In the genomic region with DNA sequence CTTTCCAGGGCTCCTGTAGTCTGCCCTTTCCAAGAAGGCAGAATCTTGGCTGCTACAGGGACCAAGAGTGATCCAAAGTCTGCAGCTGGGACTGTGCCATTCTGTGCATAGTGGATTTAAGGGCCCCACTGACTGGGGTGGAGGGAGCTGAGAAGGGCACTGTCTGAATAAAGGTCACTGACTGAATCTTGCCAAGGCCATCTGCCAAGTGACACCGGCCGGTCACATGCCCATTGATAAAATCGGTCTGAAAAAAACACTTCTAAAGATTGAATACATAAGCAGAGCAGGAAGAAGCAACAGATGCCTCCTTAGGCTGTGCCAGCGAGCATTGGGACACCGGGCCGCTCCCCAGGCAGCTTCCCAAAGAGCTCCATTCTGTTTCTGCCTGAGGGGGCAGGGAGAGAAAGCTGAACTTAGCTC, we compare ENCODE assay signal across 10 mouse cellular contexts. TPM values are rescaled to one million over a fixed set of nuclear protein-coding genes. Genes with fewer than 3 reads are reported as not detected.
A peak's percentile ranks its signal among the peaks of the same experiment; 100 is the strongest.
DNase-seq lines count a peak whose midpoint lies in the region; ATAC-seq lines count a peak whose summit lies in the region.
"Had no signal": no experiment of that assay in that cellular context is flagged by ENCODE, and none has a peak within 500 bp of the region (broad histone marks: within the 10 kb centered on the region; RNA-seq: fewer than 3 reads in every experiment).

No protein-coding gene starts in this region.

- peaks cover 37% of the 10 kb centered on the region for H3K27me3 ChIP-seq in kidney, embryonic 15.5 days
- H3K27me3 ChIP-seq in hindbrain, embryonic 13.5 days, result peaks cover 36% of the 10 kb centered on the region
- peaks cover 9% of the 10 kb centered on the region; the same call in 1 of the 2 replicates for H3K27me3 ChIP-seq in midbrain, embryonic 14.5 days (ENCODE audit: control insufficient read depth, insufficient read depth, low read length)

- no peaks in the 10 kb centered on the region for H3K36me3 ChIP-seq in kidney, embryonic 15.5 days
- no peaks in the 10 kb centered on the region for H3K36me3 ChIP-seq in hindbrain, embryonic 13.5 days
- no peaks in the 10 kb centered on the region for H3K36me3 ChIP-seq in midbrain, embryonic 14.5 days (ENCODE audit: control insufficient read depth, insufficient read depth, low read length)

- H3K4me1 ChIP-seq in kidney, embryonic 15.5 days, result peaks cover 11% of the 10 kb centered on the region
- peaks cover 35% of the 10 kb centered on the region for H3K4me1 ChIP-seq in hindbrain, embryonic 13.5 days (replicated peaks)
- peaks cover 21% of the 10 kb centered on the region for H3K4me1 ChIP-seq in midbrain, embryonic 14.5 days (ENCODE audit: control insufficient read depth, insufficient read depth, low read length)
- H3K4me1 ChIP-seq: megakaryocyte, embryonic 14.5 days had no signal

- H3K9me3 ChIP-seq in kidney, embryonic 15.5 days (replicated peaks), result no peaks in the 10 kb centered on the region
- no peaks in the 10 kb centered on the region for H3K9me3 ChIP-seq in hindbrain, embryonic 13.5 days
- no peaks in the 10 kb centered on the region for H3K9me3 ChIP-seq in midbrain, embryonic 14.5 days (ENCODE audit: control insufficient read depth, low read length)
- H3K9me3 ChIP-seq: megakaryocyte, embryonic 14.5 days had no signal

- no peak for ATAC-seq in kidney, embryonic 15.5 days (replicated peaks; ENCODE audit: low FRiP score)
- peak; percentile 52; the same call in 1 of the 2 replicates for ATAC-seq in hindbrain, embryonic 13.5 days (ENCODE audit: low FRiP score)
- ATAC-seq in midbrain, embryonic 14.5 days (ENCODE audit: low FRiP score, low TSS enrichment), result peak; percentile 50; the same call in 1 of the 2 replicates

- WGBS in kidney, embryonic 15.5 days, result 47% methylated on average over 6 of the region's 6 CpGs
- 18% methylated on average over 6 of the region's 6 CpGs for WGBS in hindbrain, embryonic 13.5 days
- 20% methylated on average over 6 of the region's 6 CpGs for WGBS in midbrain, embryonic 14.5 days

- H3K27ac ChIP-seq in kidney, embryonic 15.5 days, result no peak overlapping the region
- no peak overlapping the region for H3K27ac ChIP-seq in hindbrain, embryonic 13.5 days
- no peak overlapping the region for H3K27ac ChIP-seq in midbrain, embryonic 14.5 days (replicated peaks; ENCODE audit: low read depth, low read length)

- H3K9ac ChIP-seq in kidney, embryonic 15.5 days, result no peak overlapping the region
- H3K9ac ChIP-seq in hindbrain, embryonic 13.5 days, result peak overlapping the region; percentile 67; the same call in 1 of the 2 replicates
- no peak overlapping the region for H3K9ac ChIP-seq in midbrain, embryonic 14.5 days (replicated peaks; ENCODE audit: low read length)

- H3K4me3 ChIP-seq in kidney, embryonic 15.5 days (replicated peaks), result peak overlapping the region; percentile 47; the same call in 1 of the 2 replicates
- H3K4me3 ChIP-seq in hindbrain, embryonic 13.5 days, result 0 out of 2 replicates have a peak overlapping the region, but pooled peaks have one; percentile 39
- no peak overlapping the region for H3K4me3 ChIP-seq in midbrain, embryonic 14.5 days (replicated peaks; ENCODE audit: low read depth, low read length)
- H3K4me3 ChIP-seq: erythroblast, embryonic 14.5 days; megakaryocyte, embryonic 14.5 days had no signal

- H3K4me2 ChIP-seq in kidney, embryonic 15.5 days, result peak overlapping the region; percentile 86; the same call in 1 of the 2 replicates
- H3K4me2 ChIP-seq in hindbrain, embryonic 13.5 days, result peak overlapping the region; percentile 69
- peak overlapping the region; percentile 62 for H3K4me2 ChIP-seq in midbrain, embryonic 14.5 days (ENCODE audit: low read length)

- DNase-seq in kidney, postnatal 10 days, result no peak
- peak; percentile 15 for DNase-seq in cerebellum, adult 9-10 months
- peak; percentile 42 for DNase-seq in midbrain, embryonic 14.5 days
- DNase-seq in thymus, postnatal 14 days, result no peak
- no peak for DNase-seq in adipocyte (ENCODE audit: low spot score)
- no peak for DNase-seq in kidney, adult 18-20 months

RNA-seq across cellular contexts. Expression of a gene that starts 0.8 kb away (rescaled TPM):
- 1.6 and 3.9 TPM in 2 replicates for polyA plus RNA-seq in kidney, embryonic 15.5 days (2015; fragmentation: Nextera tagmentation; extraction: Ambion mirVana)
- 1.6 and 1.9 TPM in 2 replicates for polyA plus RNA-seq in hindbrain, embryonic 13.5 days (2015; fragmentation: Nextera tagmentation; extraction: Ambion mirVana)
- 1.1 and 1.3 TPM in 2 replicates for polyA plus RNA-seq in midbrain, embryonic 14.5 days (2014; fragmentation: Nextera tagmentation; extraction: Ambion mirVana)
- polyA plus RNA-seq: erythroblast, embryonic 14.5 days had no signal

Comparison
In these comparisons a context has a peak if more than half of its experiments do, and no peak if none do; other contexts are left out.
1. DNase-seq: peak in cerebellum, adult 9-10 months (single experiment) and midbrain, embryonic 14.5 days (single experiment); none in kidney, postnatal 10 days (single experiment), thymus, postnatal 14 days (single experiment), adipocyte (single experiment) and kidney, adult 18-20 months (single experiment).
2. Peak in every context shown above with its lines, with median percentiles within 50 percentile points of each other: H3K4me2 ChIP-seq.